Mouse (Mus musculus): Measurements from ENCODE around the gene Ube2i.

Gene Ube2i

GRCm38 (mm10) chr17:25218967-25219366 lies 55.5 kb downstream of the Ube2i start:
- DNase-seq (ENCODE audit: low spot score in 2 of 2) = no peak

DNA sequence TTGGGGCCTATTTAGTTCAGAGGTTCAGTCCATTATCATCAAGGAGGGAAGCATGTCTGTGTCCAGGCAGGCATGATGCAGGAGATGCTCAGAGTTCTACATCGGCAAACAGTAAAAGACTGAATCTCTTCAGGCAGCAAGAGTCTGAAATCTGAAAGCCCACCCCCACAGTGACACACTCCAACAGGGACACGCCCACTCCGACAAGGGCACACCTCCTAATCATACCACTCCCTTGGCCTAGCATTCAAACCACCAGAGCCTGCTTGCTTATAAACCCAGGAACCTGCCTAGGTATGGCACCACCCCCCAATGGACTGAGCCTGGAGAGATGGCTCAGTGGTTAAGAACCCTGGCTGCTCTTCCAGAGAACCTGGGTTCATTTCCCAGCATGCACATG lies 59.0 kb downstream of the Ube2i start:
- no peak for DNase-seq (ENCODE audit: low spot score in 2 of 2)
